1 mouse cellular context compared by ENCODE assay signal in the genomic region with DNA sequence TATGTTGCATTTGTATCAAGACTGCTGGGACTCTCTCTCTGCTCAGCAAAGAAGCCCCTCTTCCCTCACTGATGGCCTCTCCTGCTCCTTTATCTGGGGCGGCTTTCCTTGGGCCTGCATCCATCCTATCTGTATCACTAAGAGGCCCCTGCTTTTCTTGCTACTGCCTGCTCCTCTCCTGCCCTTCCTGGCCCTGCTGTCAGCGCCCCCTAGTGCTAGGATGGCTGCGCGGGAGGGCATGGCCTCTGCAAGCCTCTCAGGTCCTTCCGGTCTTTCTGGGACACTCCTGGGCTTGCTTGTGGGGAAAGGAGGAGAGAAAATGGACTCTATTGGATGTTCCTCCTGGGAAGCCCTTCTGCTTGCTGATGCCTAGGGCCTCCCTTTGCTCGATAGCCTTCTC.
TF ChIP-seq lines count a peak whose summit lies in the region.

No protein-coding gene starts in this region.

TF ChIP-seq in MEL, 35 proteins besides CTCF, POLR2A, EP300 and RAD21:
- TF ChIP-seq ELF1 (IDR thresholded peaks at IDR 0.05; ENCODE audit: low read depth, low read length) (peak; percentile 69; the same call in 1 of the 2 replicates), GATA1 (IDR thresholded peaks at IDR 0.05; ENCODE audit: low read depth, low read length) (no peak), USF2 (IDR thresholded peaks at IDR 0.05; ENCODE audit: borderline replicate concordance in 1 of 2, insufficient read depth in 1 of 2, low read depth in 1 of 2, low read length in 2 of 2) (no peak), MYB (IDR thresholded peaks at IDR 0.05; ENCODE audit: low read depth, low read length) (no peak), ZKSCAN1 (IDR thresholded peaks at IDR 0.05; ENCODE audit: low read depth, low read length) (no peak), MAZ (IDR thresholded peaks at IDR 0.05; ENCODE audit: low read depth, low read length) (peak; percentile 55; the same call in 1 of the 2 replicates), ZC3H11A (IDR thresholded peaks at IDR 0.05; ENCODE audit: low read depth, low read length) (peak; percentile 84), ZNF384 (IDR thresholded peaks at IDR 0.05; ENCODE audit: low read depth, low read length) (no peak), KAT2A (conservative IDR thresholded peaks at IDR 0.05; ENCODE audit: low read depth, low read length) (no peak), SMC3 (IDR thresholded peaks at IDR 0.05; ENCODE audit: low read depth, low read length) (peak; percentile 97), NRF1 (IDR thresholded peaks at IDR 0.05; ENCODE audit: insufficient read depth, low read depth, low read length, poor library complexity, severe bottlenecking) (peak; percentile 31; the same call in 1 of the 2 replicates), HCFC1 (IDR thresholded peaks at IDR 0.05; ENCODE audit: low read depth, low read length) (0 out of 2 replicates have a peak, but pooled peaks have one; percentile 29)
